Mouse (Mus musculus) kidney, postnatal 0 days (tissue): ENCODE measurements around the gene Hepacam2. TPM values are rescaled to one million over a fixed set of nuclear protein-coding genes. Genes with fewer than 3 reads are reported as not detected.
"Not testable (repeated sequence)": the region's sequence is repeated elsewhere in the genome, so short reads cannot be mapped to it uniquely, and the experiment has no call there.

Experiments used
- ATAC-seq: fragments of 200-750 bp; cut with Nextera tagmentation; replicated peaks from 2 replicates; pipeline ENCODE4 v1.8.0; 2017; ENCODE audit warnings: low read depth, moderate number of reproducible peaks, moderate TSS enrichment, moderate library complexity; ENCODE audit not compliant: low FRiP score
- DNase-seq: peaks from one replicate; pipeline ENCODE4 v3.0.0-alpha.2; 2016; ENCODE audit warnings: low spot score
- H3K27ac ChIP-seq: fragments of 300-500 bp; sonication (generic); 2 replicates; pipeline ENCODE4 v1.5.1; 2014; ENCODE audit warnings: mild to moderate bottlenecking
- H3K27me3 ChIP-seq: fragments of 300-500 bp; sonication (generic); 2 replicates; pipeline ENCODE4 v1.6.1; 2014; ENCODE audit warnings: low read length, mixed read lengths; ENCODE audit not compliant: insufficient read depth
- H3K36me3 ChIP-seq: fragments of 300-500 bp; sonication (generic); 2 replicates; pipeline ENCODE4 v1.6.1; 2014; ENCODE audit warnings: low read length, mixed read lengths; ENCODE audit not compliant: insufficient read depth
- H3K4me1 ChIP-seq: fragments of 300-500 bp; sonication (generic); replicated peaks from 2 replicates; pipeline ENCODE4 v1.6.1; 2014; ENCODE audit warnings: antibody characterized with exemption, low read length, mixed read lengths; ENCODE audit not compliant: insufficient read depth
- H3K4me2 ChIP-seq: fragments of 300-500 bp; sonication (generic); 2 replicates; pipeline ENCODE4 v1.6.1; 2014; ENCODE audit warnings: mild to moderate bottlenecking, low read length, moderate library complexity, mixed read lengths
- H3K4me3 ChIP-seq: fragments of 300-500 bp; sonication (generic); replicated peaks from 2 replicates; pipeline ENCODE4 v1.5.1; 2014; ENCODE audit warnings: low read depth, low read length
- H3K9ac ChIP-seq: fragments of 300-500 bp; sonication (generic); 2 replicates; pipeline ENCODE4 v1.6.1; 2014; ENCODE audit warnings: low read depth, low read length
- H3K9me3 ChIP-seq: fragments of 300-500 bp; sonication (generic); replicated peaks from 2 replicates; pipeline ENCODE4 v1.6.1; 2016; ENCODE audit warnings: low read length, inconsistent platforms, mixed read lengths
- CTCF ChIP-seq: IDR thresholded peaks from 2 replicates; pipeline ENCODE4 v1.5.1; 2016; ENCODE audit warnings: antibody characterized with exemption, low read depth, mild to moderate bottlenecking, moderate library complexity
- WGBS: fragments of 180-500 bp; shearing (Covaris S2); extraction: QIAGEN DNeasy Blood & Tissue Kit; methylation state at CpG from one replicate; pipeline ENCODE4 v1.1.7; 2014; 5-methylcytosine and 5-hydroxymethylcytosine counted together
- polyA plus RNA-seq: library from polyadenylated mRNA; unstranded; fragments of >200 nt; fragmentation: Nextera tagmentation; extraction: Ambion mirVana; gene quantifications from 2 replicates; pipeline ENCODE4 v1.2.1, GENCODE M21; 2015

Gene Hepacam2
- polyA plus RNA-seq, 1 experiment from 2014 or later, result 9.6 TPM

GRCm38 (mm10) chr6:3528198-3528597 lies 30.1 kb upstream of the Hepacam2 start:
- H3K4me3 ChIP-seq, result no peak overlapping the region
- no peaks in the 10 kb centered on the region for H3K9me3 ChIP-seq
- no peaks in the 10 kb centered on the region for H3K36me3 ChIP-seq
- H3K27ac ChIP-seq, result no peak overlapping the region
- WGBS, result 93% methylated on average over 4 of the region's 4 CpGs
- ATAC-seq, result no peak
- no peak for TF ChIP-seq CTCF
- no peak for DNase-seq
- H3K4me2 ChIP-seq, result no peak overlapping the region
- H3K4me1 ChIP-seq, result no peaks in the 10 kb centered on the region
- no peaks in the 10 kb centered on the region for H3K27me3 ChIP-seq
- H3K9ac ChIP-seq, result no peak overlapping the region

DNA sequence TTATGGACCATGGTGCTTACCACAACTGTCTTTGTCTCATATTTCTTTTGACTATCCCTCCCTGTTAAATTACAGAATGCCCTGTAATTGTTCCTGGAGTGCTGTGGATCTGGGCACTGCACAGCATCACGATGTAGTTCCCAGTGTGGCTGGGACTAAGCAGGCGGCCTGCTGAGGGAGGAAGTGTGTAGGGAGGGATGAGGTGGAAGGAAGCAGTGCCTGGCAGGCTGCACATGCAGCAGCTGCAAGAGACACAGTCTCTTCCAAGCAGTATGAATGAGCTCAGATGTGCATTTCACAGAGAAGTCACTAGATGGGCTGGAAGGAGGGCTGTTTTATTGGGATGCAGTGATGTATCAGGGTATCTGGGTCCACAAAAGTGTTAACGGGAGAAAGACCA lies 14.5 kb upstream of the Hepacam2 start:
- H3K4me2 ChIP-seq, result no peak overlapping the region
- H3K27ac ChIP-seq, result no peak overlapping the region
- no peaks in the 10 kb centered on the region for H3K27me3 ChIP-seq
- ATAC-seq (no peak), DNase-seq (no peak)
- H3K4me1 ChIP-seq, result no peaks in the 10 kb centered on the region
- 48% methylated on average over 3 of the region's 3 CpGs for whole genome bisulfite sequencing
- H3K4me3 ChIP-seq, result no peak overlapping the region
- no peak for TF ChIP-seq CTCF
- H3K36me3 ChIP-seq, result no peaks in the 10 kb centered on the region
- no peaks in the 10 kb centered on the region for H3K9me3 ChIP-seq
- H3K9ac ChIP-seq, result no peak overlapping the region

DNA sequence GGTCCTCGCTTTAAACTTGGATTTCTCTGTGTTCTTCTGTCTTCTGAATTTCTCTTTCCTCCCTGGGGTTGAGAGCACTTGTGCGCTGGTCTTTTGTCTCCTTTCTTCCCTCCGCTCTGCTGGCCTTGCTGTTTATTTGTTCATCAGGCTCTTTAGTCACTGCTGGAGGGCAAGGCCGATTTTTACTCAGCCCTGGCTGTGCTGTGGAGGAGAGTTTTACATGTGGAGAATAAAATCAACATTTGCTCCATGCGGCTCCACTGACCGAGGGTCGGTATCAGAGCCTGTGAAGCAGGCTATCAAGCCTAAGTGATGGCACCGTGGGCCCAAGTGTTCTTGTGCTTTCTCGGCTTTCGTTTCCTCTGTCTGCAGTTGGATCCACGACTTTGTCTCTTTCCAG lies 13.5 kb upstream of the Hepacam2 start:
- no peak overlapping the region for H3K4me3 ChIP-seq
- H3K4me1 ChIP-seq, result no peaks in the 10 kb centered on the region
- ATAC-seq, result no peak
- no peaks in the 10 kb centered on the region for H3K27me3 ChIP-seq
- H3K9ac ChIP-seq, result no peak overlapping the region
- no peaks in the 10 kb centered on the region for H3K9me3 ChIP-seq
- H3K4me2 ChIP-seq, result no peak overlapping the region
- 72% methylated on average over 11 of the region's 11 CpGs for WGBS
- no peak overlapping the region for H3K27ac ChIP-seq
- DNase-seq, result no peak
- TF ChIP-seq CTCF, result no peak
- no peaks in the 10 kb centered on the region for H3K36me3 ChIP-seq

DNA sequence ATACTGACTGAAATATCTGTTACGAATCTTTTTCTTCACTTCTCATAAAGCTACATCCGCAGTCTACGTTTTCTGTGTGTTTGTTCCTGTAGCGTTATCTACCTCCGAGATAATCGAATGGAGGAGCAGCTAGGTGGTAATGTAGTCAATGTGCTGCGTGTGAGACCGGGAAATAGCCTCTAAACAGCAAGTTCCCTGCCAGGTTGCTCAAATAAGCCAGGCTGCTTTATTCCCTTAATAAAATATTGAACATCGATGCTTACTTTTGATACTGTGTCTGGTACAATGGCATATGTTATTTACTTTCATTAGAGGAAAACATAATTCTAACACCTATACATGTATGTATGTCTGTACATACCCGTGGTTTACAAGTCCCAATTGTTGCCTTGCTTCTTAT lies 13.0 kb upstream of the Hepacam2 start:
- DNase-seq (no peak), ATAC-seq (no peak)
- WGBS, result 87% methylated on average over 10 of the region's 10 CpGs

GRCm38 (mm10) chr6:3509782-3510181 lies 11.7 kb upstream of the Hepacam2 start:
- Histone ChIP-seq H3K27ac (no peak overlapping the region), H3K4me2 (no peak overlapping the region), H3K36me3 (no peaks in the 10 kb centered on the region), H3K4me1 (no peaks in the 10 kb centered on the region), H3K27me3 (no peaks in the 10 kb centered on the region), H3K9me3 (no peaks in the 10 kb centered on the region), H3K9ac (no peak overlapping the region), H3K4me3 (no peak overlapping the region)
- DNase-seq, result peak; percentile 80
- TF ChIP-seq CTCF, result peak; percentile 80
- 24% methylated on average over 2 of the region's 2 CpGs for WGBS
- ATAC-seq, result 0 out of 2 replicates have a peak, but pooled peaks have one; percentile 25

More for the DNA sequence above, 13.0 kb upstream of the Hepacam2 start:
- Histone ChIP-seq H3K36me3 (no peaks in the 10 kb centered on the region), H3K4me3 (no peak overlapping the region), H3K4me1 (no peaks in the 10 kb centered on the region), H3K9ac (no peak overlapping the region), H3K4me2 (no peak overlapping the region), H3K27ac (no peak overlapping the region), H3K27me3 (no peaks in the 10 kb centered on the region), H3K9me3 (no peaks in the 10 kb centered on the region)
- TF ChIP-seq CTCF, result no peak

DNA sequence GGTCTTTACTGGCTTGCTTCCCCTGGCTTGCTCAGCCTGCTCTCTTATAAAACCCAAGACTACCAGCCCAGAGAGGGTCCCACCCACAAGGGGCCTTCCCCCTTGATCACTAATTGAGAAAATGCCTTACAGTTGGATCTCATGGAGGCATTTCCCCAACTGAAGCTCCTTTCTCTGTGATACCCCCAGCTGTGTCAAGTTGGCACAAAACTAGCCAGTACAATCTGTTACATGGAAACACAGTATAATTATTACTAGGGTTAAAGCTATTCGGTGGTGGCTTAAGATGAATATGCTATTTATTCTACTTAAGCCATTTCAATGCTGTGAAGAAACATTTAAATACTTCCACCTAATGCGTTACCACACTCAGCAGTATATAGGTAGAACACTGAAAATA lies 10.1 kb upstream of the Hepacam2 start:
- DNase-seq, H3K9ac ChIP-seq, H3K36me3 ChIP-seq, H3K4me3 ChIP-seq, H3K27me3 ChIP-seq, H3K4me1 ChIP-seq, ATAC-seq, H3K27ac ChIP-seq, H3K4me2 ChIP-seq, H3K9me3 ChIP-seq: not testable (repeated sequence)
- 91% methylated on average over 2 of the region's 2 CpGs for WGBS

GRCm38 (mm10) chr6:3507078-3507477 lies 9.0 kb upstream of the Hepacam2 start:
- no peaks in the 10 kb centered on the region for H3K4me1 ChIP-seq
- no peak overlapping the region for H3K4me2 ChIP-seq
- no peak overlapping the region for H3K9ac ChIP-seq
- H3K27me3 ChIP-seq, result no peaks in the 10 kb centered on the region
- no peak overlapping the region for H3K27ac ChIP-seq
- H3K9me3 ChIP-seq, result no peaks in the 10 kb centered on the region
- WGBS, result 81% methylated on average over 4 of the region's 4 CpGs
- DNase-seq (no peak), ATAC-seq (no peak)
- H3K4me3 ChIP-seq, result no peak overlapping the region
- TF ChIP-seq CTCF, result no peak
- H3K36me3 ChIP-seq, result no peaks in the 10 kb centered on the region
